Mouse (Mus musculus): ENCODE results near the gene Dusp13.

- TF ChIP-seq CTCF (conservative IDR thresholded peaks at IDR 0.05; ENCODE audit: low read length) = no peak
- TF ChIP-seq NANOG (IDR thresholded peaks at IDR 0.05; ENCODE audit: borderline replicate concordance, low read length) = no peak
- no peak for TF ChIP-seq POU5F1 (IDR thresholded peaks at IDR 0.05; ENCODE audit: borderline replicate concordance, low read length)
Observed at GRCm38 (mm10) chr14:21746251-21746650, 4.7 kb downstream of the Dusp13 start.
